Mouse (Mus musculus): ENCODE data around the gene Cmklr1.

- TF ChIP-seq CTCF (IDR thresholded peaks at IDR 0.05; ENCODE audit: low read depth) (no peak), EP300 (IDR thresholded peaks at IDR 0.05; ENCODE audit: low read depth) (no peak)
Observed at GRCm38 (mm10) chr5:113639126-113639525, 11.1 kb downstream of the Cmklr1 start.

Measured in heart, postnatal 0 days (tissue).